Mouse (Mus musculus) G1E (cell line): ENCODE data around the gene Med13l.

Experiments
- CTCF ChIP-seq: IDR thresholded peaks from 2 replicates; pipeline ENCODE4 v1.5.1; 2012; ENCODE audit warnings: low read depth, low read length, inconsistent platforms, mixed read lengths
- GATA1 ChIP-seq: IDR thresholded peaks from 2 replicates; pipeline ENCODE4 v1.6.1; 2012; ENCODE audit warnings: borderline replicate concordance, low read length, inconsistent platforms, mixed read lengths
- GATA2 ChIP-seq: IDR thresholded peaks from 2 replicates; pipeline ENCODE4 v1.6.1; 2012; ENCODE audit warnings: low read depth, low read length, inconsistent platforms, borderline replicate concordance
- TAL1 ChIP-seq: conservative IDR thresholded peaks from 2 replicates; pipeline ENCODE4 v1.6.1; 2012; ENCODE audit warnings: low read depth, low read length, inconsistent platforms, mixed read lengths

DNA sequence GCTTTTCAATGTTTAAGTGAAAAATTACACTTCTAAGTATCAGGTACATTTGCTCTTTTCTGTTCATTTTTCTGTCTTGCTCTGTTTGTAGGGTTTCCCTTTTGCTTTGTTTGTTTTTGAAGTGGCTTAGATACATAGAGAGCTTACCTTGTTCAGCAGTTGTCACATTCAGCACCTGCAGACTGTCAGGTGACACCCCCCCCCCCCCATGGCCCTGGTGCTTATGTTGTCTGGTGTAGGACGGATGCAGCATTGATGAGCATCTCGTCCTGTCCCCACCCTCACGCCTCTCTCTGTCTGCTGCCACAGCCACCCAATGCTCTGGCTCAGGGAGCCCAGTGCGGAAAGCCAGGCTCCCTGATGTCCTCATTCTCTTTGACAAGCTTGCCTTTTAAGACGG, 101.3 kb downstream of the Med13l start:
- no peak for TF ChIP-seq CTCF
- TF ChIP-seq GATA2: no peak
- TF ChIP-seq TAL1: no peak
- TF ChIP-seq GATA1: no peak
